Mouse (Mus musculus) layer of hippocampus, adult 8-10 months (tissue): Measurements from ENCODE around the gene Emsy. TPM values are rescaled to one million over a fixed set of nuclear protein-coding genes. Genes with fewer than 3 reads are reported as not detected.
A peak's percentile ranks its signal among the peaks of the same experiment; 100 is the strongest.

ENCODE experiments used
- DNase-seq, 2 experiments: peaks; one replicate each; pipeline ENCODE4 v3.0.0; 2022; ENCODE audit warnings: low spot score in 2 of 2
- total RNA-seq, 4 experiments: library from RNA; stranded (reverse); gene quantifications; 2 replicates each; pipeline ENCODE4 v1.2.4; 2022

Emsy gene
- total RNA-seq, 4 experiments from 2014 or later, result 56.5 to 76.9 (median 72.2) TPM

GRCm38 (mm10) chr7:98577461-98577860 is 79.1 kb downstream of the Emsy start:
- no peak for DNase-seq

DNA sequence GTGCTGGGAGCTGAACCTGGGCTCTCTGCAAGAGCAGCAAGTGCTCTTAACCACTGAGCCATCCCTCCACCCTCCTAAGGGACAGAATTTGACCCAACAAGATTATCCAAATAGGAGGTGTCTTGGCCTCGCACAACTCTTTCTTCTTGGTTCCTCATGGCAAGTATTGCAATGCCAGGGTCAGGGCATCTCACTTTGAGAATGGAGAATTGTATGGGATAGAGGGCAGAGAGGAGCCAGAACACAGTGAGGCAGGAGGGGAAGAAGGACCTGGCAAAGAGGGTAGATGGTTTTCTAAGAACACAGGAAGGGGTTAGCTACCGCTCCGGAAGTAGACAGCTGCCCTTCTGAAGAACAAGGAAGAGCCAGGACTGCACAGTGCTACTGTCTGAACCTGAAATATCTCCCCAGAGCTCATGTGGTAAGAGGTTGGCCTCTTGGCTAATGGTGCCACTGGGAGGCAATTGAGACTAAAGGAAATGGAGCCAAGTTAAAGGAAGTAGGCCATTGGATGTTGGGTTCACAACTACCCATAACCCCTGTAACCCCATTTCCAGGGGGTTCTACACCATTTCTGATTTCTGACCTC is 80.8 kb downstream of the Emsy start:
- no peak for DNase-seq

DNA sequence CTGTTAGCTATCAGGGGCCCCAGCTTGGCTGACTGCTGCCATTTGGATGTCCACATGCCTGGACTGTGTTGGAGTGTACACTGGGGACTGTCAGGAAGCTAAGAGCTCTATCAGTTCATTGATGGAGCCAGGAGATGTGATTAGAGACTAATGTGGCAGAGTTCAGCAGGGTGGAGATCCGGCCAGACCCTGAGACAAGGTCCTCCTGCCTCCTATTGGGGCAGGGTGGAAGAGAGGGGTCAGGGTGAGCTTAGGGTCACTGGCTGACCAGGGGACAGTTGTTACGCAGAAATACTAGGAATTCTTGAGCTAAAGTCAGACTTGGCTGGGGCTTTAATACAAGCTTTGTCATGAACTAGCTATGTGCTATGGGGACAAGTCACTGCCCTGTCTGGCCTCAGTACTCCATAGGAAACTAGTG is 81.8 kb downstream of the Emsy start:
- no peak for DNase-seq

- no peak for DNase-seq
Measured at GRCm38 (mm10) chr7:98574271-98574670, 82.3 kb downstream of the Emsy start.

GRCm38 (mm10) chr7:98573231-98573781 is 83.3 kb downstream of the Emsy start:
- peak; percentile 49 to 63 for DNase-seq

- DNase-seq, result no peak
Measured at GRCm38 (mm10) chr7:98572223-98572868, 84.2 kb downstream of the Emsy start.

GRCm38 (mm10) chr7:98570824-98571505 is 85.6 kb downstream of the Emsy start:
- no peak for DNase-seq

DNA sequence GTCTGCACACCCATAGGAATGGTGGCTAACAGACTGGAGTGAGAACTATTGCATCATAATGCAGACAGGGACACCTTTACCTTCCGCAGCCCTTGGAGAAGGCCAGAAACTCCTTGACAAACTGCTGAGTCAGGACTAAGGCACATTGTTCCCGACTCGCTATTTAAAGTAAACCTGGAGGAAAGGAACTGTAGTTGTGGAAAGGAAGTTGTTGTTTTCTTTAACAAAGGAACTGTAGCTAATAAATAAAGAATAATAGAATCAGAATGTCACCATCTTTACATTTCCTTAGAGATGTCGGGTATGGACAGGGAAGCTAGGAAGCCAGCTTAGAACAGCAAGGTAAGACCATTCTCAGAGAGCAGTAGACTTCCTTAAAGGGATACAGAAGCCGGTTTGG is 89.5 kb downstream of the Emsy start:
- no peak for DNase-seq

DNA sequence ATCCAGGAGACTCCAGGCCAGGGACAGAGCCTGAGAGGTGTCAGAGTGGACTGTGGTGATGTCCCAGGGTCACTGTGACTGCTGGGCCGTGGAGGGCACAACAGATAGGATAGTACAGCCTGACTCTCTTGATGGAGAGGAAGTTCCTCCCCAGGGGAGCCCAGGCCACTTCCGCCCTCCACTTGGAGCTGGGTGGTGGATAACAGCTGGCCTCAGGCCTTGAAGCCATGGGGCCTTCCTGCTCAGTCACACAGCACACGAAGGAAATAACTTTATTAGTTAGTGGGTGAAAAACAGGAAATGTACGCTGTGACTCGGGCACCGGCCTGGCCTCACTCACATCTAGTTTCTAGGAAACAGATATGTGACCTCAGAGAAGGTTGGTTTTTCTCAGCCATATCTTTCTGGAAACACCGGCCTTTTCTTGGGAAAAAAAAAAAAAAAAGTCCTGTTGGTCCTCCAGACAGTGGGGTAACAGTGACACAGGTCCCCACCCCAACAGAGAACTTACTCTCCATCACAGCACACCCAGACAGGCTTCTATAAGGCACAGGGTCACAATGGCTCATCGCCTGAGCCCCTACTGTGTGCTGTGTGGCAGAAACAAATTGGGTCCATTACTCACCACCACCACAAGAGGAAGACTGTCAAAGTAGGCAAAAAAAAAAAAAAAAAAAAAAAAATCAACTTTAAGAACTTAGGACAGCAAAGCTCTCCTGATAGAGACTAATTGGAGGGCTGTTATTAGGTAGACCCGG is 91.8 kb downstream of the Emsy start:
- no peak for DNase-seq

- no peak for DNase-seq
Measured at GRCm38 (mm10) chr7:98563991-98564390, 92.6 kb downstream of the Emsy start.

DNA sequence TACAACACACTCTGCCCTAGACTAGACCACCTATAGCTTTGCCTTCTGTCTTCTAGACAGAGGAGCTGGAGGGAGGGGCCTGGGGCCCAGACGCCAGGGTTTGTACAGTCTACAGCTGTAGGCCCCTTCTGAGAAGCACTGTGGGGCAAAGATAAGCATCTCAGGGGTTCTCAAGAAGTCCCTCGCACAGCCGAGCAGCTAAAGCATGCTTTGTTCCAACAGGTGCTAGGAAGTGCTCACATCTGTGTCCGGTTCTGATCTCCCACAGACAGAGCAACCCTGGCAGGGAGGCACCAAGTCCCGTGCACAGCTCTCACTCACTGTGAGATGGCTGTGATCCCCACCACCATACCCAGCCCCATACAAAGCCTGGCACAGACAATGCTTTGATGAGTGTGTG is 93.6 kb downstream of the Emsy start:
- no peak for DNase-seq

DNA sequence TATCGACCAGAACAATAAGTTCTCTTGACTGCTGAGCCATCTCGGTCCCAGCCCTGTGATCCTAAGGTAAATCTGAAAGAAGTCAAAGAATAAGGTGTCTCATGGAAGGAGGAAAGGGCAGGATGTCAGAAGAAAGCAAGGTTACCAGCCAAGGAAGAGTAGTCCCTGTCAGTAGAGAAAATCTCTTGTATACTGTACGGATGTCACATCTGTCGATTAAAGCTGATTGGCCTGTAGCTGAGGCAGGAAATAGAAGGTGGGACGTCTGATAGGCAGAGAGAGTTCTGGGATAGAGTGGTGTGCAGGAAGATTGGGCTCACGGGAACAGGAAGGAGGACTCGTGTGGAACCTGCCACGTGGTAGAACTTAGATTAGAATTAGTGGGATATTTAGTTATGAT is 94.4 kb downstream of the Emsy start:
- DNase-seq, result no peak

DNA sequence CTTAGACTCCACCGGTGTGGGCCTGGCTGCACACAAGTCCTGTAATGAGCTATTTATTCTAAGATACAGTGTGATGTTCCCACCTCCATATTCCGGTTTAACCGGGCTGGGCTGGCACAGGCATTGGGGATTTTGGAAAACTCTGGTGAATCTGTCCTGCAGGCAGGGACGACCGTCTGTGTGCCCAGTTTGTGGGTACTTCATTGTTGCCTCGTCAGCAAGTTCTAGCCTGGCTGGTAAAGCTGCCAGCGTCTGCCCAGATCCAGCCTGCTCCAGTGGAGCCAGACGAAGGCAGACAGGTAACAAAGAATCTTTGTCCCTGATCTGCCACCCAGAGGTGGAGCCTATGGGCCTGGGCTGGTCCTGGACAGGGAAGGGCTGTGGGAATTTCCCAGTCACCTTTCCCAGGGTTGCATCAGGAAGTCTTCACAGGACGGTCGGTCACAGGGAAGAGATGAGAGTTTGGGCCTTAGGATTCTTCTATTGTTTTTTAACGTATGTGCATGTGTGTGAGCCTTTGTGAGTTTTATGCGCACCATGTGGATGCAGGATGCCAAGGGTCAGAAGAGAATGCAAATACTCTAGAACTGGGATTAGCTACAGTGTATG is 94.9 kb downstream of the Emsy start:
- no peak for DNase-seq

- DNase-seq, result no peak
Measured at GRCm38 (mm10) chr7:98558128-98558921, 98.3 kb downstream of the Emsy start.

DNA sequence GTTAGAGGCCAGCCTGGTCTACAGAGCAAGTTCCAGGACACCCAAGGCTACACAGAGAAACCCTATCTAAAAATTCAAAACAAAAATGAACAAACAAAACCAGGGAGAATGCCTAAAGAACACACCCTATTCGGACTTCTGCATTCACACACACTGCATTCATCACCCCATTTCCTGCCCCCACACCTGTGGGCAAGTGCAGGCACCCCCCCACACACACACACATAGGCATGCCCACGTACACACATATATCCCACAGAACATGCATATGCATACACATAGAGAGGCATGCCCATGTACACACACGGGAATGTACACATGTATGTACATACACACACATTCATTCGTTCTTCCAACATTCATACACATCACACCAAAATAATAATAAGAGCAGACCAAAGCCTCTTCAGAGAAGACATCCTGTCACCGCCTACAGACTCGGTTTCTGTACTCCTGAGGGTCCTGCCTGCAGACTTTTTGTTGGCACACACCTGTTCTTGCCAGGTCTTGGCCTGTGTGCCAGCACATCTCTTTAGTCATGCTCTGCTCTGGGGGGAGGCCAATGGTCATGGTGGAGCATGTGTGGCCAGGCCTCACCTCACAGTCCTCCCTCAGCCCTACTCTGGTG is 99.7 kb downstream of the Emsy start:
- DNase-seq, result no peak

- DNase-seq, result no peak
Measured at GRCm38 (mm10) chr7:98551041-98551440, 105.5 kb downstream of the Emsy start.

- no peak for DNase-seq
Measured at GRCm38 (mm10) chr7:98550596-98550995, 106.0 kb downstream of the Emsy start.

- no peak for DNase-seq
Measured at GRCm38 (mm10) chr7:98548839-98549238, 107.7 kb downstream of the Emsy start.

GRCm38 (mm10) chr7:98544556-98544955 is 112.0 kb downstream of the Emsy start:
- DNase-seq, result no peak

DNA sequence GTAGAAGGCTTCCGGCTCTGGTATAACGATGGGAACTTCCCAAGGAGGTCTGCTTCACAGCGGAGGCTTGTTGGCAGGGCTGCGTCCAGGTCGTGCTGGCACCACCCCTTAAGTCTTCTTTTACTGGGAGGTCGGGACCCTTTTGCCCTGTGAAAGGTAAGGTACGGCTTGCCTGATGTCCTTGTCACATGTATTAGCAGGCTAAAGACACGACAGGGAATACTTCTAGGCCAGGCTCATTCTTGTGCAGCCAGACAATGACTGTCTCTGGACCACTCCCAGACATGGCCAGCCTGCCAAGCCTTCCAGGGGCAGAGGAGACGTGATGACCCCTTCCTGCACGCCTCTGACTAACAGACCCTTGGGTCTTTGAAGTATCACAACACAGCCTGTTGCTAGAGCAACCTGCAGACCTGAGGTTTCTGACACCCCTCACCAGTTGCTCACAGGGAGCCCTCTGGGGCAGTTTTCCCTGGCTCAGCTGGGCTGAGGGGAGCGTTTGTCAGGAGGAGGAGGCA is 112.7 kb downstream of the Emsy start:
- DNase-seq, result no peak
